Mouse (Mus musculus) cerebellum, adult 8-10 months (tissue): ENCODE data around the gene Sorcs2.

Experiments used
- DNase-seq: peaks from one replicate; pipeline ENCODE4 v3.0.0; 2022

Gene Sorcs2

DNA sequence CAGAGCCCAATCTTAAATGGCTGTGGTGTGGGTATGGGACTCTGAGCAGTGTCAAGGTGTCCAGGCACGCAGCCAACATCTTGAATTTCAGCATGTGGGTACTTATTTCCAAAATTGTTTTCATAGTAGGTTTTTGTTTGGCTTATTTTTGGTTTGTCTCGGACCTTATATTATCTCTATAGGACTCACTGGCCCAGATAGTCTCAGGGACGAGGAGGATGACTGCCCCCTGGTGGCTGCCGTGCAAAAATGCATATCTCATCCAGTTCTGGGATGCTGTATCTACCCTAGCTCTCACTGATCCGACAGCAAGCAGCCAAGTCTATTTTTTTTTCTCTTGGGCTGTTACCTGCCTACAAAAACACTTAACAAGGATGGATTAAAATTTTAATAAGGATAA, 422.3 kb downstream of the Sorcs2 start:
- peak; percentile 46 for DNase-seq

DNA sequence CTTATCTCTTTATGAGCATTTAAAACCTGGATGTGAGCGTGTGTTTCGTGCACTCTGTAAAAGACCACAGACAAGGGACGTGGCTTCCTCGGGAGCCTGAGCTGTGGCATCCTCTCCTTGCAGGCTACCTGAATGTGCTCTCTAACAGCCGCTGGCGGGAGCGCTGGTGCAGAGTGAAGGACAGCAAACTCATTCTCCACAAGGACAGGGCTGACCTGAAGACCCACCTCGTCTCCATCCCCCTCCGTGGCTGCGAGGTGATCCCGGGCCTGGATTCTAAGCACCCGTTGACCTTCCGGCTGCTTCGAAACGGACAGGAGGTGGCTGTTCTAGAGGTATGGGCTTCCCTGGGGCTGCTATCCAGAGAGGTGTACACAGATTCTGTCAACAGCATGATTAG, 423.7 kb downstream of the Sorcs2 start:
- no peak for DNase-seq

DNA sequence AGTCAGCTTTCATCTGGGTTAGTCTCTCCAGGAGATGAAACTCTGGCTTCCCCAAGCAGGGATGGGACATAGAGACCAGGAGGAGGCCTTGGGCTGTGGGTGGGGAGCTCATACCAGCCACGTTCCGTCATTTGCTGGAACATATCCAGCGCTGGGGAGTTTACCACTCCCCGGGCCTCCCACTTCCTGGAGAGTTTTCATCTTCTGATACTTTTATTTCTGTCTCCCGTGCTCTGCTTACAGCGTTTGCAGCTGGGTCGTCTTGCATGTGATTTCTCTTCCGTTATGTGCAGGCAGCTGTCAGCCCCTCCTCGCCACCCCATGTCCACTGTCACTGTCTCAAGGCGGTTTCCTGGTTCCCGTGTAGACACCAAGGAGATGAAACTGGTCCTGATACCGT, 424.1 kb downstream of the Sorcs2 start:
- no peak for DNase-seq

DNA sequence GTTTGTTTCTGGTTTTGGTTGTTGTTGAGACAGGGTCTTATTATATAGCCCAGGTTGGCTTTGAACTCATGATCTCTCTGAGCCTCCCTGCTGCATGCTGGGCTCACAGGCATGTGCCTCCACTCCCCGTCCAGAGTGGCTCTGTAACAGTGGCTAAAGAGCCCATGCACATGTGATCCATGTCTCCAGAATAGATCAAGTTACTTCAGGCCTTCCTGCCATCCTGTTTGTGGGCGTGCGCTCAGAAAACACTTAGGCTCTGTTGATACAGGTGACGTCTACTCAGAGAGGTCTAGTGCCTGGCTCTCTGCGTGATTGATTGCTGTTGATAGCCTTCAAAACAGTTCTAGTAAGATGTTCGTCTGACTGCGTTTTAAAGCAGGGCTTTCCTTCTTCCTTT, 425.2 kb downstream of the Sorcs2 start:
- no peak for DNase-seq

DNA sequence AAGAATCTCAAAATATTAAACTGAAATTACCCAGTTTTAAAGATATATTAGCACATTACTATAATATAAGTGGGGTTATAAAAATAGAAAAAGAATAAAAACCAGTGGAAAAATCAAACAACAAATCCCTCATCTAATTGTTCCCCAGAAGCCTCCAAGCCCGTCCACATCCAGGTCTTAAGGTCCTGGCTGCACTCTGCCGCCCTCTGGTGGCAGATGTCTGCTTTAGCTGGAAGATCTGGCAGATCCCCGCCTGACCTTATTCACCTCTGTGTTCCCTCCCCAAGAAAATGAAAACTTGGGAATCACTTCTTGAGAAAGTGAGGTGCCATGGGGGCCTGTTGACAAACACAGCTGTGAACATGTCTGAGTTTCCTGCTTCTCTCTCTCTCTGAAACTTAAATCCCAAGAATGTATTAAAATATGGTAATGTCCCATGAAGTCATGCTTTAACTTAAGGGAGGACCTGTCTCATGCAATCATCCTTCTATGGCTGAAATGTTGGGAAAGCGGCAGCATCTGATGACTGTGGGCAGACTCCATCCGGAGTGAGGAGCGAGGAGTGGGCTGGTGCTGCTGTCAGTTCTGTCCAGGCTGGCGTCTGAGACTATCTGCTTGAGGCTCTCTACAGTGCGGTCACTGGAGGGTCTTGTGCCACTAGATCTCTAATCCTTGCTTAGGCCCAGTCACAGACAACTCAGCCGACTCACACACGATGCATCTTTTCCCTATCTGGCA, 425.9 kb downstream of the Sorcs2 start:
- DNase-seq: peak; percentile 64

DNA sequence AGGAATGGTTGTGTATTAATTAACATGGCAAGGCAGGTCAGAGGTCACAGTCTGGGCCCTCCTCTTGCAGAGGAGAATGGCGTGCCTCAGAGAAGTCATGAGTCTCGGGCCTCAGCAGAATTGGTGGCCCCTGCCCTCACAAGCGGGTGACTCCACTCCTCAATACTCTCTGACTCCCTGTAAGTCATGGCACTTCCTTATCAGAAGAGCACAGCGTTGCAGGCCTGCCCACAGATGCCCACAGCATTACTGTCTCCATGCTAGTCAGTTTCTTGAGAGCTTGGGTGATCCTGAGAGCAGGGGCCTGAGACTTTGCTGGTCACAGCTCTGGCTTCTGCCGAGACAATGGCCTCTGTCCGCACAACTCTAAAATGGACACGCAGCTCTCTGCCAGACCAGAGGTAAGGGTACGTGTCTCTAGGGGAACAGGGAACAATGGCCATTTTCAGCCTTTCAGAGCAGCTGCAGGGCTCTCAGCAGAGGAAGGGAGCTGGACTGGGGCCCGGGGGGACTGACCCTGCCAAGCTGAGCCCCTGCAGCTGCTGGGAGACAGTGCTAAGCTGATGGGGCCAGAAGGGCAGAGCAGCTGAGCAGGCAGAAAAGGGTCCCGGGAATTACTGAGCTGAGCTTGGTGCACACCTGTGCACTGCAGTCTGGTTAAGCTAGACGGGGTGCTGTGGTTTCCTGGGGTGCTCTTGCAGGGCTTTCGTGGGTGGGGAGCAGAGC, 427.4 kb downstream of the Sorcs2 start:
- peak; percentile 13 for DNase-seq

DNA sequence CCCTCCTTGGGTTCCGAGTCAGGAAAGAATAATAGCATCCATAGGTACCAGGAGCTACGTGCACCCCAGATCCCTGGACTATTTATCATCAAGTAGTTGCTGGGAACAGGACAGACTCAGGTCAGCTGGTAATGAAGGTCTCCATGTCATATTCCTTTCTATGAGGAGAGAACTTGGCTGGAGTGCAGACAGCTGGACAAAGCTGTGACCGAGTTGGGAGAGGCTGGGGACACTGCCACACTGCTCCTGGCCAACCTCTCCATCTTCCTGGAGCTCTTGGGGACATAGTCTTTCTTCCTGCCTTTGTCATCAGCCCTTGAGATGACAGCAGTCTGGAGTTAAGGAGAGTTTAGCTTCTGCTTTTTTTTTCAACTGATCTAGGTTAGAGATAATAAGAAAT, 428.1 kb downstream of the Sorcs2 start:
- no peak for DNase-seq
